Mouse (Mus musculus) ES-E14 (cell line): ENCODE data around the gene Map2k6. TPM values are rescaled to one million over a fixed set of nuclear protein-coding genes. Genes with fewer than 3 reads are reported as not detected.

Experiments
- DNase-seq: peaks from one replicate; pipeline ENCODE4 v3.0.0-alpha.2; 2013; ENCODE audit warnings: low read depth, low spot score
- H3K27ac ChIP-seq: 2 replicates; pipeline ENCODE4 v1.5.1; 2012; ENCODE audit warnings: low read depth, mild to moderate bottlenecking, low read length, moderate library complexity, mixed read lengths; ENCODE audit not compliant: poor library complexity, insufficient read depth, severe bottlenecking
- H3K36me3 ChIP-seq: 2 replicates; pipeline ENCODE4 v1.6.1; 2012; ENCODE audit warnings: mild to moderate bottlenecking, low read length, moderate library complexity, mixed read lengths; ENCODE audit not compliant: control insufficient read depth, poor library complexity, insufficient read depth, severe bottlenecking
- H3K4me1 ChIP-seq, 2 experiments: fragments of 150-350 bp in 1 of 2; sonication (generic) in 1 of 2; 2 replicates each; pipeline ENCODE4 v1.6.1; 2012; ENCODE audit warnings: low read length in 2 of 2, mild to moderate bottlenecking in 1 of 2, mixed read lengths in 1 of 2; ENCODE audit not compliant: control insufficient read depth in 2 of 2, insufficient read depth in 2 of 2, poor library complexity in 1 of 2
- H3K4me3 ChIP-seq, 2 experiments: fragments of 150-350 bp in 1 of 2; sonication (generic) in 1 of 2; 2 replicates each; pipeline ENCODE4 v1.5.1; 2012; ENCODE audit warnings: low read length in 2 of 2, low read depth in 1 of 2, mild to moderate bottlenecking in 1 of 2, mixed read lengths in 1 of 2; ENCODE audit not compliant: insufficient read depth in 1 of 2, poor library complexity in 1 of 2, severe bottlenecking in 1 of 2
- H3K9ac ChIP-seq: 2 replicates; pipeline ENCODE4 v1.6.1; 2012; ENCODE audit warnings: low read depth, mild to moderate bottlenecking, low read length, mixed read lengths; ENCODE audit not compliant: poor library complexity, insufficient read depth, severe bottlenecking
- H3K9me3 ChIP-seq: fragments of 150-350 bp; sonication (generic); 2 replicates; pipeline ENCODE4 v1.6.1; 2012; ENCODE audit warnings: low read depth, mild to moderate bottlenecking, low read length; ENCODE audit not compliant: control insufficient read depth, insufficient read depth
- CHD2 ChIP-seq: IDR thresholded peaks from 2 replicates; pipeline ENCODE4 v1.6.1; 2014; ENCODE audit warnings: mild to moderate bottlenecking, low read depth, low read length, inconsistent platforms
- HCFC1 ChIP-seq: IDR thresholded peaks from 2 replicates; pipeline ENCODE4 v1.6.1; 2012; ENCODE audit warnings: low read length, inconsistent platforms, borderline replicate concordance; ENCODE audit not compliant: insufficient read depth
- MAFK ChIP-seq: IDR thresholded peaks from 2 replicates; pipeline ENCODE4 v1.6.1; 2014; ENCODE audit warnings: mild to moderate bottlenecking, low read depth, low read length, inconsistent platforms; ENCODE audit not compliant: insufficient read depth
- ZC3H11A ChIP-seq: IDR thresholded peaks from 2 replicates; pipeline ENCODE4 v1.6.1; 2012; ENCODE audit warnings: low read depth, mild to moderate bottlenecking, inconsistent platforms, low read length, borderline replicate concordance
- ZNF384 ChIP-seq: IDR thresholded peaks from 2 replicates; pipeline ENCODE4 v1.6.1; 2012; ENCODE audit warnings: low read depth, low read length, inconsistent platforms
- in situ Hi-C, 2 experiments: fragments of 600-800 bp; cut with MboI; formaldehyde crosslinking; loops; one replicate each; pipeline ENCODE4 v1.15.1; 2025; ENCODE audit warnings: low sequenced_read_pairs in 2 of 2, inconsistent platforms in 1 of 2; ENCODE audit not compliant: unreplicated experiment in 2 of 2
- total RNA-seq: library from RNA; depleted of rRNA; stranded (reverse); fragments of 300-350 nt; gene quantifications from 2 replicates; pipeline ENCODE4 v1.2.3, GENCODE M21; 2012

The Map2k6 gene
- total RNA-seq, 1 experiment = 9.8 TPM

DNA sequence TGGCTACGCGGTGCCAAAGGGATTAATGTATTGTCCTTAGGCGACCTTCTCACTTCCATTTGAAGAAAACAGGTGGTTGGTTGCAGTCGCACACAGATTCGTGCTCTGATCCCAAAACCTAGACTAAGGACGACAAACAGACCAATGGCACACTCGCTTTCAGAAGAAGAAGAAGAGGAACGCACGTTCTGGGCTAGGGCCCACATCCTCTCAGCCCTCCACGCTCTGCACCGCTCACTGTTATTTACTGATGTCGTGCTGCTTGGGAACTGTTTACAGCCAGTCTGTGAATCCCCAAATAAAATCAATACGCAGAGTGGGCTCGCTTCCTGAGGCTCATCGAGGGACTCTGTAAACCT is 18.6 kb upstream of the Map2k6 start:
- in situ Hi-C loops = no loop called here
- TF ChIP-seq HCFC1 = no peak
- no peak for TF ChIP-seq MAFK
- no peak for TF ChIP-seq CHD2
- no peak for TF ChIP-seq ZC3H11A
- peak overlapping the region; percentile 9 to 59; a peak in 3 of 4 replicates for H3K4me3 ChIP-seq
- H3K4me1 ChIP-seq = peaks cover 0 to 2% of the 10 kb centered on the region in 2 experiments; a peak in 1 of 4 replicates
- H3K9ac ChIP-seq = no peak overlapping the region
- no peaks in the 10 kb centered on the region for H3K9me3 ChIP-seq
- H3K27ac ChIP-seq = no peak overlapping the region
- no peaks in the 10 kb centered on the region for H3K36me3 ChIP-seq
- no peak for DNase-seq

DNA sequence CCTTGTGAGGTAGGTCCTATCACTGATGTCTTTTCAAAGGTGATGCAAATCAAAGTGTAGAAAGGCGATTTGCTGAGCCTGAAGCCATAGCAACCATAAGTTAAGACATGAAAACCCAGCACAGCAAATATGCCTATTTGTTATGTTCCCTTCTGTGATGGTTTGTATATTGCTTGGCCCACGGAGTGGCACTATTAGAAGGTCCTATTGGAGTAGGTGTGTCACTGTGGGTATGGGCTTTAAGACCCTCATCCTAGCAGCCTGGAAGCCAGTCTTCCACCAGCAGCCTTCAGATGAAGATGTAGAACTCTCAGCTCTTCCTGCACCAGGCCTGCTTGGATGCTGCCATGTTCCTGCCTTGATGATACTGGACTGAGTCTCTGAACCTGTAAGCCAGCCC is 13.4 kb upstream of the Map2k6 start:
- Histone ChIP-seq H3K4me1 (no peaks in the 10 kb centered on the region), H3K9me3 (no peaks in the 10 kb centered on the region), H3K4me3 (no peak overlapping the region), H3K36me3 (no peaks in the 10 kb centered on the region), H3K27ac (no peak overlapping the region), H3K9ac (no peak overlapping the region)
- in situ Hi-C loops = no loop called here
- DNase-seq = no peak
- no peak for TF ChIP-seq CHD2
- no peak for TF ChIP-seq ZC3H11A
- no peak for TF ChIP-seq ZNF384
- TF ChIP-seq MAFK = no peak
- no peak for TF ChIP-seq HCFC1

DNA sequence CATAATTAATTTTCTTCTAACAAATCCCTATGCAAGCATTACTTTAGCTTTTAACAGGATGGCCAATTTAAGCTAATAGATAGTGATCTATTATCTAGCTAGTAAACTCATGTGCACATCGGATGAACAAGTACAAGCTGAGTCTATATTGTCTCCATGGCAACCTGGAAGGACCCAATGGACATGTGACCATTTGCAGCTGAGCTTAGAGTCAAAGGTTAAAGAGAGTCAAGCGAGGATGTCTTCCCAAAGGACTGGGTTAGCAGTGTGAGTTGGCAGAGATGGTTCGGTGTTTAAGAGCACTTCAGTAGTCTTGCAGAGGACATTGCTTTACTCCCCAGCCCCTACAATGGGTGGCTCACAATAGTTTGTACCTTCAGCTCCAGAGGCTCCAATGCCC is 6.2 kb upstream of the Map2k6 start:
- Histone ChIP-seq H3K36me3 (no peaks in the 10 kb centered on the region), H3K4me3 (no peak overlapping the region), H3K9me3 (no peaks in the 10 kb centered on the region), H3K9ac (no peak overlapping the region), H3K4me1 (peaks cover 2 to 5% of the 10 kb centered on the region in 2 experiments; a peak in 3 of 4 replicates), H3K27ac (no peak overlapping the region)
- in situ Hi-C loops = no loop called here
- DNase-seq = no peak
- no peak for TF ChIP-seq MAFK
- TF ChIP-seq ZNF384 = no peak
- TF ChIP-seq HCFC1 = no peak
- no peak for TF ChIP-seq ZC3H11A
- TF ChIP-seq CHD2 = no peak

DNA sequence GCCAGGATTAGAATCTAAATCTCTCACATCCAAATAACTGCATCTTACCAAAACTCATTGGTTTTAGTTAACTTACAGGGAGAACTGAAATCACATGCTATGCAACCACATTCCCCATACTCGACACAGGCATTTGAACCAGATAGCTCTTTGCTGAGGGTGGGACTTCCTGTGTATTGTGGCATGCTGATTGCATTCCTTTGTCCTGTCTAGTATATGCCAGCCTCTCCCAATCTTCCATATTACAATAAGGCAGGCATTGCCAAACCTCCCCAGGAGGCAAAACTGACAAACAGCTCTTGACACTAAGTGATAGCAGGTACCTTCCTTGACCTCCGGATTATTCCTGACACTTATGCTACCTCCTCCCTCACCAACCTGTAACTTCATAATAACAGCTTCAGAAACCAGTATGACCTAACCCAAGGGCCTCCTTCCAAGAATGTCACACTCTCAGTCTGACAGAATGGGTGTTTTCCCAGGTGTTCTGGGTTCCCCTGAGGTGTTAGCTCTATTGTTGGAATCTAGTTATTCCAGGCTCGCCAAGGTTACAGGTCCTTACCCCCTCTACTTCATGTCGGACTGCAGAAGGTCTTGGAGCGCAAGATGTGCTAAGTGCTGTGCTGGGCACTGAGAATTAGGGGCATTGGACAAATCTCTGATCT is 4.0 kb upstream of the Map2k6 start:
- in situ Hi-C loops = no loop called here
- Histone ChIP-seq H3K36me3 (no peaks in the 10 kb centered on the region), H3K4me3 (no peak overlapping the region), H3K9ac (no peak overlapping the region), H3K9me3 (no peaks in the 10 kb centered on the region), H3K27ac (no peak overlapping the region), H3K4me1 (peaks cover 2 to 7% of the 10 kb centered on the region in 2 experiments; a peak in 3 of 4 replicates)
- no peak for DNase-seq
- no peak for TF ChIP-seq ZC3H11A
- no peak for TF ChIP-seq MAFK
- TF ChIP-seq ZNF384 = no peak
- no peak for TF ChIP-seq CHD2
- no peak for TF ChIP-seq HCFC1

GRCm38 (mm10) chr11:110396085-110396484 is 2.8 kb upstream of the Map2k6 start:
- no peaks in the 10 kb centered on the region for H3K9me3 ChIP-seq
- no peaks in the 10 kb centered on the region for H3K36me3 ChIP-seq
- in situ Hi-C loops = no loop called here
- peaks cover 2 to 7% of the 10 kb centered on the region in 2 experiments; a peak in 3 of 4 replicates for H3K4me1 ChIP-seq
- H3K9ac ChIP-seq = no peak overlapping the region
- TF ChIP-seq CHD2 = no peak
- no peak for TF ChIP-seq MAFK
- no peak for TF ChIP-seq HCFC1
- no peak for TF ChIP-seq ZC3H11A
- TF ChIP-seq ZNF384 = no peak
- no peak overlapping the region for H3K27ac ChIP-seq
- H3K4me3 ChIP-seq = peak overlapping the region in 1 of 2 experiments; percentile 11; a peak in 1 of 4 replicates
- no peak for DNase-seq
